Mouse (Mus musculus) embryonic facial prominence, embryonic 14.5 days (tissue): ENCODE data around the gene Pex6. TPM values are rescaled to one million over a fixed set of nuclear protein-coding genes. Genes with fewer than 3 reads are reported as not detected.

Source experiments
- ATAC-seq: fragments of 200-750 bp; cut with Nextera tagmentation; 2 replicates; pipeline ENCODE4 v1.8.0; 2017; ENCODE audit warnings: low read depth, moderate number of reproducible peaks, moderate TSS enrichment
- DNase-seq: peaks from one replicate; pipeline ENCODE4 v3.0.0-alpha.2; 2015; ENCODE audit warnings: low spot score
- H3K27ac ChIP-seq: fragments of 300-500 bp; sonication (generic); replicated peaks from 2 replicates; pipeline ENCODE4 v1.5.1; 2014; ENCODE audit warnings: low read depth, mild to moderate bottlenecking, low read length, moderate library complexity
- H3K27me3 ChIP-seq: fragments of 300-500 bp; sonication (generic); replicated peaks from 2 replicates; pipeline ENCODE4 v1.6.1; 2014; ENCODE audit warnings: low read length; ENCODE audit not compliant: control insufficient read depth, insufficient read depth
- H3K36me3 ChIP-seq: fragments of 300-500 bp; sonication (generic); 2 replicates; pipeline ENCODE4 v1.6.1; 2014; ENCODE audit warnings: low read length, mixed read lengths; ENCODE audit not compliant: control insufficient read depth, insufficient read depth
- H3K4me1 ChIP-seq: fragments of 300-500 bp; sonication (generic); 2 replicates; pipeline ENCODE4 v1.6.1; 2014; ENCODE audit warnings: antibody characterized with exemption, low read length; ENCODE audit not compliant: control insufficient read depth, insufficient read depth
- H3K4me2 ChIP-seq: fragments of 300-500 bp; sonication (generic); 2 replicates; pipeline ENCODE4 v1.6.1; 2014; ENCODE audit warnings: low read depth, mild to moderate bottlenecking, low read length, moderate library complexity, mixed read lengths
- H3K4me3 ChIP-seq: fragments of 300-500 bp; sonication (generic); 2 replicates; pipeline ENCODE4 v1.5.1; 2014; ENCODE audit warnings: low read depth, mild to moderate bottlenecking, low read length
- H3K9ac ChIP-seq: fragments of 300-500 bp; sonication (generic); 2 replicates; pipeline ENCODE4 v1.6.1; 2014; ENCODE audit warnings: low read depth, mild to moderate bottlenecking, low read length, moderate library complexity, mixed read lengths
- H3K9me3 ChIP-seq: fragments of 300-500 bp; sonication (generic); 2 replicates; pipeline ENCODE4 v1.6.1; 2016; ENCODE audit warnings: low read length; ENCODE audit not compliant: control insufficient read depth
- WGBS: fragments of 180-500 bp; shearing (Covaris S2); extraction: QIAGEN DNeasy Blood & Tissue Kit; methylation state at CpG from one replicate; pipeline ENCODE4 v1.1.7; 2014; 5-methylcytosine and 5-hydroxymethylcytosine counted together
- polyA plus RNA-seq: library from polyadenylated mRNA; unstranded; fragments of >200 nt; fragmentation: Nextera tagmentation; extraction: Ambion mirVana; gene quantifications from 2 replicates; pipeline ENCODE4 v1.2.1, GENCODE M21; 2014

The Pex6 gene
- polyA plus RNA-seq, 1 experiment from 2014 or later: 22.2 TPM

- ATAC-seq: no peak
- Histone ChIP-seq H3K4me1 (no peaks in the 10 kb centered on the region), H3K4me2 (peak overlapping the region; percentile 84), H3K4me3 (peak overlapping the region; percentile 88), H3K9ac (peak overlapping the region; percentile 83), H3K27ac (peak overlapping the region; percentile 78), H3K27me3 (no peaks in the 10 kb centered on the region), H3K36me3 (peaks cover 22% of the 10 kb centered on the region), H3K9me3 (no peaks in the 10 kb centered on the region)
- 68% methylated on average over 17 of the region's 17 CpGs for WGBS
- no peak for DNase-seq
These were observed 60.4 kb downstream of the Pex6 start for GRCm38 (mm10) chr17:46771616-46772015.

- ATAC-seq (peak; percentile 21), DNase-seq (no peak)
These were observed 60.8 kb downstream of the Pex6 start for GRCm38 (mm10) chr17:46772038-46772403.

GRCm38 (mm10) chr17:46772404-46773277 is 61.4 kb downstream of the Pex6 start, which contains the start of gene 2310039H08Rik:
Gene 2310039H08Rik, plus strand, starts transcription at chr17:46772635.
- peak; percentile 96 for DNase-seq

More at GRCm38 (mm10) chr17:46772038-46772403, 60.8 kb downstream of the Pex6 start:
- Histone ChIP-seq H3K4me3 (peak overlapping the region; percentile 88), H3K9ac (peak overlapping the region; percentile 83), H3K9me3 (no peaks in the 10 kb centered on the region), H3K36me3 (peaks cover 26% of the 10 kb centered on the region), H3K4me1 (no peaks in the 10 kb centered on the region), H3K27ac (peak overlapping the region; percentile 78), H3K4me2 (peak overlapping the region; percentile 84), H3K27me3 (no peaks in the 10 kb centered on the region)
- 4% methylated on average over 5 of the region's 5 CpGs for WGBS

GRCm38 (mm10) chr17:46773278-46774130 is 62.2 kb downstream of the Pex6 start:
- Histone ChIP-seq H3K36me3 (peaks cover 41% of the 10 kb centered on the region), H3K4me2 (peak overlapping the region; percentile 84), H3K9ac (peak overlapping the region; percentile 83), H3K4me3 (peak overlapping the region; percentile 88), H3K27me3 (no peaks in the 10 kb centered on the region), H3K4me1 (no peaks in the 10 kb centered on the region), H3K9me3 (no peaks in the 10 kb centered on the region), H3K27ac (peak overlapping the region; percentile 78)
- 7% methylated on average over 19 of the region's 20 CpGs for WGBS
- ATAC-seq (peak; percentile 6; the same call in 1 of the 2 replicates), DNase-seq (peak; percentile 53)

More at GRCm38 (mm10) chr17:46772404-46773277, 61.4 kb downstream of the Pex6 start, which contains the start of gene 2310039H08Rik:
- Histone ChIP-seq H3K9ac (peak within 1 kb of the TSS; percentile 83), H3K27me3 (no peaks in the 10 kb centered on the region), H3K9me3 (no peaks in the 10 kb centered on the region), H3K27ac (peak within 1 kb of the TSS; percentile 78), H3K4me2 (peak within 1 kb of the TSS; percentile 84), H3K4me1 (no peaks in the 10 kb centered on the region), H3K4me3 (peak within 1 kb of the TSS; percentile 88), H3K36me3 (peaks cover 32% of the 10 kb centered on the region)
- ATAC-seq: peak; percentile 92
- under 1% methylated on average over 46 of the region's 50 CpGs for WGBS

GRCm38 (mm10) chr17:46774131-46774472 is 62.8 kb downstream of the Pex6 start:
- DNase-seq (no peak), ATAC-seq (no peak)
- Histone ChIP-seq H3K9ac (no peak overlapping the region), H3K4me2 (peak overlapping the region; percentile 84), H3K27ac (no peak overlapping the region), H3K9me3 (no peaks in the 10 kb centered on the region), H3K27me3 (no peaks in the 10 kb centered on the region), H3K4me3 (0 out of 2 replicates have a peak overlapping the region, but pooled peaks have one; percentile 88), H3K36me3 (peaks cover 47% of the 10 kb centered on the region), H3K4me1 (no peaks in the 10 kb centered on the region)
- WGBS: 31% methylated on average over 2 of the region's 2 CpGs

GRCm38 (mm10) chr17:46775070-46775469 is 63.8 kb downstream of the Pex6 start:
- H3K4me3 ChIP-seq: no peak overlapping the region
- no peaks in the 10 kb centered on the region for H3K27me3 ChIP-seq
- DNase-seq: no peak
- peaks cover 57% of the 10 kb centered on the region for H3K36me3 ChIP-seq
- H3K27ac ChIP-seq: no peak overlapping the region
- WGBS: 96% methylated on average over 9 of the region's 9 CpGs
- H3K4me1 ChIP-seq: no peaks in the 10 kb centered on the region
- no peak overlapping the region for H3K9ac ChIP-seq
- H3K4me2 ChIP-seq: no peak overlapping the region
- no peaks in the 10 kb centered on the region for H3K9me3 ChIP-seq
- ATAC-seq: no peak

Other genes with a start within 250 kb of the Pex6 start
- 0.46 and 0.61 TPM in 2 replicates for gene Ttbk1, start 223.8 kb upstream of the Pex6 start, polyA plus RNA-seq
- 34.5 and 36.9 TPM in 2 replicates for gene Dnph1, start 214.8 kb upstream of the Pex6 start, polyA plus RNA-seq
- gene Cul9, start 165.1 kb upstream of the Pex6 start, polyA plus RNA-seq: 5.5 and 6.0 TPM in 2 replicates
- gene Srf, start 155.3 kb upstream of the Pex6 start, polyA plus RNA-seq: 10.5 and 14.0 TPM in 2 replicates
- 68.0 and 90.7 TPM in 2 replicates for gene Ptk7, start 82.0 kb upstream of the Pex6 start, polyA plus RNA-seq
- 15.8 and 20.3 TPM in 2 replicates for gene Klc4, start 65.4 kb upstream of the Pex6 start, polyA plus RNA-seq
- 91.8 and 100 TPM in 2 replicates for gene Mrpl2, start 65.2 kb upstream of the Pex6 start, polyA plus RNA-seq
- gene Cul7, start 61.1 kb upstream of the Pex6 start, polyA plus RNA-seq: 48.5 and 50.1 TPM in 2 replicates
- 34.5 and 41.9 TPM in 2 replicates for gene Rrp36, start 37.1 kb upstream of the Pex6 start, polyA plus RNA-seq
- 132 and 143 TPM in 2 replicates for gene Mea1, start 32.7 kb upstream of the Pex6 start, polyA plus RNA-seq
- 113 and 133 TPM in 2 replicates for gene Klhdc3, start 30.5 kb upstream of the Pex6 start, polyA plus RNA-seq
- gene Ppp2r5d, start 6.4 kb upstream of the Pex6 start, polyA plus RNA-seq: 79.5 and 87.5 TPM in 2 replicates
- 1.2 and 1.6 TPM in 2 replicates for gene Gnmt, start 17.7 kb downstream of the Pex6 start, polyA plus RNA-seq
- gene Cnpy3, start 40.8 kb downstream of the Pex6 start, polyA plus RNA-seq: 62.6 and 68.5 TPM in 2 replicates
- gene Ptcra, start 52.2 kb downstream of the Pex6 start, polyA plus RNA-seq: 0.21 and 0.31 TPM in 2 replicates
- 86.2 and 92.3 TPM in 2 replicates for gene 2310039H08Rik, start 61.2 kb downstream of the Pex6 start, polyA plus RNA-seq
- gene Rpl7l1, start 71.2 kb downstream of the Pex6 start, polyA plus RNA-seq: 124 and 126 TPM in 2 replicates
- 5.3 and 5.7 TPM in 2 replicates for gene Bicral, start 147.0 kb downstream of the Pex6 start, polyA plus RNA-seq
- gene Tbcc, start 179.2 kb downstream of the Pex6 start, polyA plus RNA-seq: 55.0 and 63.3 TPM in 2 replicates
- not detected in 2 replicates for gene Prph2, start 199.0 kb downstream of the Pex6 start, polyA plus RNA-seq